Mouse (Mus musculus): ENCODE results near the gene Agfg2.

DNA sequence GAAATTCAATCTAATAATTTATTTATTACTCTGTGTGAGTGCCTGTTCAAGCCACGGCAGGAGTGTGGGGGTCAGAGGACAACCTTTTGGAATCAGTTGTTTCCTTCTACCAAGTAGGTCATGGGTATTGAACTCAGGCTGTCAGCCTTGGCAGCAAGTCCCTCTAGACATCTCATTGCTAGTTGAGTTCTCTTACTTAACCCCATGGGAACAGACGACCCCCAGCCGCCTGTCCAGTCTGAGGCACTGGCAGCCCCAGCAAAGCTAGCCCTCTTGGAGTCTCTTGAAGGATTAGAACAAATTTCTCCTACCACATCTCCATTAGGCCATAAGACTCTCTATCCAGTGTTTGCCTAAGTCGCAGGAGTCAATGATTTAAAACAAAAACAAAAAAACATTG is 4.8 kb downstream of the Agfg2 start:
- TF ChIP-seq CTCF (IDR thresholded peaks at IDR 0.05; ENCODE audit: extremely low read depth, insufficient read depth, insufficient read length, insufficient replicate concordance) (no peak), POLR2A (IDR thresholded peaks at IDR 0.05; ENCODE audit: low read depth, low read length) (no peak)
